Mouse (Mus musculus) kidney, adult 2 months (tissue): ENCODE results near the gene Mapkbp1.

Source experiments
- CTCF ChIP-seq: fragments of 200-500 bp; conservative IDR thresholded peaks from 2 replicates; pipeline ENCODE4 v1.5.1; 2011; ENCODE audit warnings: low read depth, mild to moderate bottlenecking, control low read depth, low read length, moderate library complexity, mixed read lengths; ENCODE audit not compliant: insufficient read depth, insufficient read length
- POLR2A ChIP-seq: fragments of 200-500 bp; IDR thresholded peaks from one replicate; pipeline ENCODE4 v1.6.1; 2011; ENCODE audit warnings: low read depth, low read length, control low read depth

DNA sequence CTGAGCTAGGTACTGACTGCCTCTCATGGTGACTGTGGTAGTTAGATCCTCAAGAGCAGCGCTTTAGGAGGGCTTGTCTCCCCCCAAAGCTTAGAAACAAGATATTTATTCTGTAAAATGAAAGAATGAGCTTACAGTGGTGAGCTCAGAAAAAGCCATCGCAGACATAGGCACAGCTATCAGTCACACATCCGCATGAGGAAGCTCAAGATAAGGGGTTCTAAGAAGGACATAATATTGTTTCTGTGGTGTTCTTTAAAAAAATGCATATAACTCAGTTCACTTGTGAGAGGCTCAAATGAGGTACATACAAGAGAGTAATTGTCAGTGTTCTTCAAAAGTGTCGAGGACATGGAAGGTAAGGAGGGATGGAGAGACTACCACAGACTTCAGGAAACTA lies 43.4 kb downstream of the Mapkbp1 start:
- TF ChIP-seq POLR2A = no peak
- no peak for TF ChIP-seq CTCF
